Mouse (Mus musculus): Measurements from ENCODE around the gene Pomgnt2.

DNA sequence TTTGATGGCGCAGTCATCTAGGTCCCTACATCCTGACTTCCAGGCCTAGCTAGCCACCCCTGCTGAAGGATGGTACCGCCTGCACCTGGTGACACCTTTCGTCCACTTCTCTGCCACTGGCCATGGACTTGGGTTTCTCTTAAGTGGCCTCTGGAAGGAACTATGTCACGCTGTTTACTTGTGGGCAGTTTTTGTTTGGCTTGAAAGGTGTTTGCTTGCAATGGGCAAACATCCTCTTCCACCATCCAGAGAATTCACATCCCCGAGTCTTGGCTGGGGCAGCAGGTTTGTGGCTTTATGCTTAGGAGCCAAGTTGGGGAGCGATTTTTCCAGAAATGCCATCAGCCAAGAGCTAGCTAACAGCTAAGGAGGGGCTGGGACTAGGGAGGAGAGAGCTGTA lies 44.3 kb downstream of the Pomgnt2 start:
- TF ChIP-seq MAFK (IDR thresholded peaks at IDR 0.05; ENCODE audit: insufficient read depth, low read depth, low read length), result no peak
- no peak for TF ChIP-seq CHD2 (IDR thresholded peaks at IDR 0.05; ENCODE audit: low read depth, low read length)
- no peak for TF ChIP-seq HCFC1 (IDR thresholded peaks at IDR 0.05; ENCODE audit: borderline replicate concordance, insufficient read depth, low read length)
- TF ChIP-seq ZC3H11A (IDR thresholded peaks at IDR 0.05; ENCODE audit: borderline replicate concordance, low read depth, low read length), result no peak
- TF ChIP-seq ZNF384 (IDR thresholded peaks at IDR 0.05; ENCODE audit: low read depth, low read length), result no peak

Data from ES-E14 (cell line).